Mouse (Mus musculus): ENCODE measurements around the gene Cacna2d2. TPM values are rescaled to one million over a fixed set of nuclear protein-coding genes. Genes with fewer than 3 reads are reported as not detected.

The Cacna2d2 gene
- 0.98 TPM for polyA plus RNA-seq (2014; fragmentation: Illumina TruSeq; extraction: RNeasy Lipid Tissue Mini Kit (QIAGEN cat#74804); ENCODE audit: low read depth, low replicate concordance)

DNA sequence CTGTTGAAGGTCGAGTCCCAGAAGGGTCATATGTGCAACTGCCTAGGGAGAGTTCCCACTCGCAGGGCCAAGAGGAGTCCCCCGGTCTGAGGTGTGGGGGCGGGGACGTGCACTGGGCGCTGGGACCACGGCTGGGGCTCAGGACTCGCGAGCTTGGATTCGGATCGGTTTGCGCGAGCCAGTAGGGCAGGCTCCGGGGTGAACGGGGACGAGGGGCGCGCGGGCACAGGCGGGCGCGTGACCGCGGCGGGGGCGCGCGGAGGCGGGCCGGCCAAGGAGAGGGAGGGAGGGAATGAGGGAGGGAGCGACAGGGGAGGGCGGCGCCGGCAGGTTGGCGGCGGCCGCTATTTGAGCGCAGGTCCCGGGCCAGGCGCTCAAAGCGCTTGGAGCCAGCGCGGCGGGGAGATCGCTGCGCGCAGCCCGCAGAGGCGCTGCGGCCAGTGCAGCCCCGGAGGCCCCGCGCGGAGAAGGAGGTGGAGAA, at the start of gene Cacna2d2:
Gene Cacna2d2 (plus strand): TSS at position 122 of the 481 bp plus-strand sequence.

DNA sequence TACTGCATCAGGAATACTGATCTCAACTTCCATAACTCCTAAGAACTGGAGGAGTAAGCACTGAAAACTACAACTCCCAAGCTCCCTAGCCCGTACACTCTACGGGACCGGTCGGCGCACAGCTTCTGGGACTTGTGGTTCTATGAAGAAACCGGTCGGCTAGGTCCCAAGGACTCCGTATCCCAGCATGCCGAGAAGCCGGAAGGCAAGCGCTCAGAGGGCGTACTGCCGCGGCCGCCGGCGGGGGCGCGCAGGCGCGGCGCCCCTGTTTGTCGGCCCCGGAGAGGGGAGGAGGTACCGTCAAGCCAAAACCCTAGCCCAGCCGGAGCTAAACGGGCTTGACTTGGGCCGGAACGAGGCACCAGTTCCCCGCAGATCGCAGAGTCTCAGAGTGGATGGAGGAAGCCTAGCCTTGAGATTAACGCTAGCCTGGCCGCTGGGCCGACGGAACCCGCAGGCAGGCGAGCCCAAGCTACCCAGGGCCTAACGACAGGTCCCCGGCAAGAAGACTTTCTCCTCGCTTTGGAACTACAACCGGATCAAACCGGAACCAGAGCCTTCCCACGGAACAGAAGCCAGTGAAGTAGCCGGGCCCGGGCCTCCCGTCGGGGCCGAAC, 134.5 kb downstream of the Cacna2d2 start, which contains the start of gene Tmem115:
Gene Tmem115 (plus strand): TSS at position 155 of the 617 bp plus-strand sequence.

DNA sequence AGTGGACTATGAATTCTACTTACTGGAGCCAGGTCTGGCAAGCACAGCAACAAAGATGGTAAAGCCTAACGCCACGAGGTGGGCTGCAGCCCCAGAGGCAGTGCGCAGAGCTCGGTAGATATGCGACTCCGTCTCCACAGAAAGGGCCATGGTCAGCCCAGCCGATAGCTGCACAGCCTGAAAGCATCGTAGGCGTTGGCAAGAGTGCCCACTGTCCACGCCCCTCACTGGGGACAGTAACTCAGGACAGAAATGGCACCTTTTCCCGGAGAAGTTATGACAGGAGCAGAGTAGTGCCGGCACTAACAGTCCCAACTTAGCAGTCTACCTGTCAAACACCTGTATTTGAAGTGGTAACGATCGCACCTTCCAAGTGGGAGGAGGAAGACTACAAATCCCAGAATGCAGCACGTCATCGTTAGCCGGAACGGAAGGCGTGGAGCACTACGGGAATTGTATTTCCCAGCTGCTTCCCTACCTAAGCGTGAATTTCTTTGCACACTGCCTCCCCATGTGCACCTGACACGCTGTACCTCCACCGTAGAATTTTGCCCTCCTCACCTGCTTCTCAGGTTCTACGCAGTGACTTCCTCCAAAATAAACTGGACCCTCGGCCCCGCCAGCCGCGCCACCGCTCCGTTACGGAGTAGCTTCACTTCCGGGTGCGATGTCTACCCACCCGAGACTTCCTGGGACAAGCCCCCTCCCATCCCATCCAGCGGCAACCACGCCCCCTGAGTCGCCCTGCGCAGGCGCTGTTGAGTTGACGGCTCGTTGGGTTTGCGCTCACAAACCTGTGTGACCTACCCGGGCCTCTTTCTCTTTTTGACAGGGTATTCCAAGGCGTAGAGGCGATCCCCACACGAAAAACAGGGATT, 142.3 kb downstream of the Cacna2d2 start, which contains the start of the genes Cyb561d2 and Nprl2:
Gene Cyb561d2 (minus strand): TSS at position 720 of the 878 bp plus-strand sequence.
Gene Nprl2 (plus strand): TSS at position 753 of the 878 bp plus-strand sequence.

DNA sequence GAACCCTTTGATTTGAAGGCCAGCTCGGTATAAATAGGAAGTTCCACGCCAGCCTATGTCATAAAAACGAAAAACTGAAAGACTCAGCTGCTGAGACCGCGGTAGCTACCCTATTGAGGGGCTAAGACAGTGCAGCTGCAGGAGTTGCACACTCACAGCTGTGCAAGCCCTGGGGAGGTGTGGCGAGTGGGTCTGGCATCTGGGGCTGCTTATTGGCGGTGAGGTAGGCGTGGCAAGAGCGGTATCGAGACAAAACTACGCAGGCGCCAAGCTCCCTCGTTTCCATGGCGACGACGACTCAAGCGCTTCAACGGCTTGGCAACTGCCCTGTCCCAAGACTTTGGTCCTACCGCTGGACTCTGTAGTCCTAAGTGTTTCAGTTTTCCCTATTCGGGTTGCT, 147.6 kb downstream of the Cacna2d2 start, which contains the start of gene Zmynd10:
Gene Zmynd10 (plus strand): TSS at position 273 of the 400 bp plus-strand sequence.

DNA sequence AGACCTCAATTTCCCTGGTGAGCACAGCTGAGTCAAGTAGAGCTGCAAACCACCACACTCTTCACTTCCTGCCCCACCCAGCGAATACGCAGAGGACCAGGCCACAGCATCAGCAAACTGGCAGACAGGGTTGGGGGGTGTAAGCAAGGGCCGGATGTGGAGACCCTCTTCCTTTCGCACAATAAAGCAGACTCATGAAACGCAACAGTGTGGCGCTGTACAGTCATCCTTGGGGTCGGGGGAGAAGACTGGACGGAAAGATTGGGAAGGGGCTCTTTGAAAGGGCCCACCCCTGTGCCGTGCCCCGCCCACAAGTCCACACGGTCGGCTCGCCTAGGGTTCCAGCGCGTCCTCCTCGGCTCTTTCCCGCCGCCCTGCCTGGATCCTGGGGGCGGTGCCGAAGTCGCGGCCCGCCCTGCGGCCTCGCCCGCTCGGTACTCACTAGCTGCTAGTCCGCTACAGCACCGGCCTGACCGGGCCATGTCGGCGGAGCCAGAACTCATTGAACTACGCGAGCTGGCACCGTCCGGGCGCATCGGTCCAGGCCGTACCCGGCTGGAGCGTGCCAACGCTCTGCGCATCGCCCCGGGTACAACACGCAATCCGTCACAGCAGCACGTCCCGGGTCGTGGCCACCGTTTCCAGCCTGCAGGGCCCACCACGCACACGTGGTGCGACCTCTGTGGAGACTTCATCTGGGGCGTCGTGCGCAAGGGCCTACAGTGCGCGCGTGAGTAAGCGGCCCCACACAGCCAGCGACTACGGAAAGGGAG, 151.9 kb downstream of the Cacna2d2 start, which contains the start of gene Rassf1:
Gene Rassf1 (plus strand): TSS at position 439 of the 773 bp plus-strand sequence.

DNA sequence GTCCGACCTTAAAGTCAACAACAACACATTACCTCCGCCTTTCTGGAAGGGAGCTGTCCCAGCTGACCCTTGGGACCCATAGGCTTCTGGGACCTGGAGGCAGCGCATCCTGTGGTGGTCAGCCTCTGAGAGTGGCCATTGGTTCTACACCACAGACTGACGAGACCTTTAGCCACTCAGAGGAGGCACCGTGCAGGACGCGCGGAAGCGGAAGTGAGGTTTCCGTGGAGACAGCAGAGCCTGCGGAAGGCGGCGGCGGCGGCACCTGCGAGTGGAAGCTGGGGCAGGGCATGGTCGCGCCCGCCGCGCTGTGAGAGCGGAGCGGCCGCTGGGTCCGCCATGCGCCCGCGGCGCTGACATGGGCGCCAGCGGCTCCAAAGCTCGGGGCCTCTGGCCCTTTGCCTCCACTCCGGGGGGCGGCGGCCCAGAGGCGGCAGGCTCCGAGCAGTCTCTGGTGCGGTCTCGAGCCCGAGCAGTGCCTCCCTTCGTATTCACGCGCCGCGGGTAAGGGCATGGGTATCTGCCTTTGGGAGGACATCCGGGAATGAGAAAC, 163.7 kb downstream of the Cacna2d2 start, which contains the start of gene Tusc2:
Gene Tusc2 (plus strand): TSS at position 227 of the 553 bp plus-strand sequence.

DNA sequence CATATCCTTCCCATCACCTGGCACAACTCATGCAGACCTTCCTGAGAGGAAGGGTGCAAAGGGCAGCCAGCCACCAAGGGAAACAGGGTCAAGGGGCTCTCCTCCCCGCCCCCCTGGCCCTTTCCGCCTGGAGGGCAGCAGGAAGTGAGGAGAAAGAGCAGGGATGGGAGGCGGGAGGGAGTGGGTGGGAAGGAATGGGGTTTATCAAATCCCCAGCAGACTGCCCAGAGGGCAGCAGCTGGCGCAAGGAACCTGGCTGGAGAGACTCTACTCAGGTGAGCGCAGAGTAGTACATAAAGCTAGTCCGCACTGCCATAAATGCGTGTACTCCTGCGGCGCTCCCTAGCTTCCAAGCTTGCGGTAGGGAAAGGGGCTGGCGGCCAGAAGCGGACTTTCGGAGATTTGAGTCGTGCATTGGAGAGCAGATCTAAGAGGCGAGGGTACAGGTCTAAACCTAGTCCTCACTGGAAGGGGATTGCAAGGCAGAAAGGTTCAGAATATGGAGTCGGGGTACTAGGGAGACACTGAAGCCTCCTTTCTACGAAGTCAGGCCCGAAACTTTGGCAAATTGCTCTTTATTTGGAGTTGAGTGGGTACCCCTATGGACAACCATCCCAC, 168.4 kb downstream of the Cacna2d2 start, which contains the start of gene Hyal2:
Gene Hyal2 (plus strand): TSS at position 244 of the 618 bp plus-strand sequence.

DNA sequence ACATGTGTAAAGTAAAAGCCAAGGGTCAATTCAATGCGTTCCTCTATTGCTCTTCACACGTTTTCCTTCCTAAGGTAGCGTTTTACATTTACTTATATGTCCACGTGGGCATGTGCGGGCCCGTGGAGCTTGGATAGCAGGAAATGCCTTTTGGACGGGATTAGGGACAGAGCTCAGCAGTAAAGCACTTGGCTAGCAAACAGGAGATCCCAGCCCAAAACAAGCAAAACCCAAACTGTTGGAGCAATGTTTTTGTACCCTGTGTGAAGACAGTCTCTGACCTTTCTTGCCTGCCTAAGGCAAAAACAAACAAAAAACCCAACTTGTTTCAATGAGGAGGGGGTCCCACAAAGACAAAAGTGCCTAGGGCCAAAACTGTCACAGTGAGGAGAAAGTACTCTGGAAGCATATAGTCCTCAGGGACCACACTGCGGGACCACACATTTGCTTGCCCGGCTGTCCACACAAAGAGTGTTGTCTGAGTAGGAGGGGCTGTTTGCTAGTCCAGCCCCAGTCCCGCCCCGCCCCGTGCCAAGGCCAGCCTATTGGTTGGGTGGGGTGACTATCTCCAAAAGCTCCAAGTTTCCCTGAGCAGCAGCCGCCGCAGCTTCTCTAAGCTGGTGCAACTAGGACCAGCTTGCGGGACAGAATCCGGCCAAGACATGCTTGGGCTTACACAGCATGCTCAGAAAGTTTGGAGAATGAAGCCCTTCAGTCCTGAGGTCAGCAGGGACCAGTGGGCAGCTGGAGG, 177.1 kb downstream of the Cacna2d2 start, which contains the start of gene Hyal1:
Gene Hyal1 (plus strand): TSS at position 571 of the 751 bp plus-strand sequence.

DNA sequence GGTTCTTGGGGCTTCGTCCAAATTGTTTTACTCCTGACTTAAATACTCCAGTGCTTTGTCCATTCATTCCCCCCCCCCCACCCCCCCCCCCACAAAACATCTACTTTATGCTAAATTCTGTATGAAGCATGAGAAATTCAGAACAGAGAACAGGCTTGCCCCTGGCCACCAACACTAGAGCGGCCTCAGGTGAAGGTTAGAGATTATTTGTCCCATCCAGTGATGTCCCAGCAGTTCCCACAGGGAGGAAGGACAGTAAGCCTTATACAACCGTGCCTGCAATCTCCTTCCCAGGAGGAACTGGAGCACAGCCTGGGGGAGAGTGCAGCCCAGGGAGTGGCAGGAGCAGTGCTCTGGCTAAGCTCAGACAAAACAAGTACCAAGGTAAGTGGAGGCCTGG, 179.2 kb downstream of the Cacna2d2 start, which contains the start of gene Naa80:
Gene Naa80 (plus strand): TSS at position 301 of the 400 bp plus-strand sequence.

Other genes with a start within 250 kb of the Cacna2d2 start
- gene Dock3, start 167.7 kb upstream of the Cacna2d2 start, polyA plus RNA-seq (2014; fragmentation: Illumina TruSeq; extraction: RNeasy Lipid Tissue Mini Kit (QIAGEN cat#74804); ENCODE audit: low read depth, low replicate concordance): 1.9 TPM
- gene Mapkapk3, start 109.7 kb upstream of the Cacna2d2 start, polyA plus RNA-seq (2014; fragmentation: Illumina TruSeq; extraction: RNeasy Lipid Tissue Mini Kit (QIAGEN cat#74804); ENCODE audit: low read depth, low replicate concordance): 15.5 TPM
- gene Cish, start 103.6 kb upstream of the Cacna2d2 start, polyA plus RNA-seq (2014; fragmentation: Illumina TruSeq; extraction: RNeasy Lipid Tissue Mini Kit (QIAGEN cat#74804); ENCODE audit: low read depth, low replicate concordance): 2.5 TPM
- gene Hemk1, start 61.3 kb upstream of the Cacna2d2 start, polyA plus RNA-seq (2014; fragmentation: Illumina TruSeq; extraction: RNeasy Lipid Tissue Mini Kit (QIAGEN cat#74804); ENCODE audit: low read depth, low replicate concordance): 2.2 TPM
- not detected for gene 6430571L13Rik, start 59.0 kb upstream of the Cacna2d2 start, polyA plus RNA-seq (2014; fragmentation: Illumina TruSeq; extraction: RNeasy Lipid Tissue Mini Kit (QIAGEN cat#74804); ENCODE audit: low read depth, low replicate concordance)
- gene Tmem115, start 134.3 kb downstream of the Cacna2d2 start, polyA plus RNA-seq (2014; fragmentation: Illumina TruSeq; extraction: RNeasy Lipid Tissue Mini Kit (QIAGEN cat#74804); ENCODE audit: low read depth, low replicate concordance): not detected
- gene Cyb561d2, start 142.6 kb downstream of the Cacna2d2 start, polyA plus RNA-seq (2014; fragmentation: Illumina TruSeq; extraction: RNeasy Lipid Tissue Mini Kit (QIAGEN cat#74804); ENCODE audit: low read depth, low replicate concordance): 1.6 TPM
- 2.0 TPM for gene Nprl2, start 142.6 kb downstream of the Cacna2d2 start, polyA plus RNA-seq (2014; fragmentation: Illumina TruSeq; extraction: RNeasy Lipid Tissue Mini Kit (QIAGEN cat#74804); ENCODE audit: low read depth, low replicate concordance)
- not detected for gene Zmynd10, start 147.7 kb downstream of the Cacna2d2 start, polyA plus RNA-seq (2014; fragmentation: Illumina TruSeq; extraction: RNeasy Lipid Tissue Mini Kit (QIAGEN cat#74804); ENCODE audit: low read depth, low replicate concordance)
- 33.5 TPM for gene Rassf1, start 151.9 kb downstream of the Cacna2d2 start, polyA plus RNA-seq (2014; fragmentation: Illumina TruSeq; extraction: RNeasy Lipid Tissue Mini Kit (QIAGEN cat#74804); ENCODE audit: low read depth, low replicate concordance)
- 20.1 TPM for gene Tusc2, start 163.6 kb downstream of the Cacna2d2 start, polyA plus RNA-seq (2014; fragmentation: Illumina TruSeq; extraction: RNeasy Lipid Tissue Mini Kit (QIAGEN cat#74804); ENCODE audit: low read depth, low replicate concordance)
- 0.28 TPM for gene Hyal2, start 168.3 kb downstream of the Cacna2d2 start, polyA plus RNA-seq (2014; fragmentation: Illumina TruSeq; extraction: RNeasy Lipid Tissue Mini Kit (QIAGEN cat#74804); ENCODE audit: low read depth, low replicate concordance)
- 2.7 TPM for gene Hyal1, start 177.3 kb downstream of the Cacna2d2 start, polyA plus RNA-seq (2014; fragmentation: Illumina TruSeq; extraction: RNeasy Lipid Tissue Mini Kit (QIAGEN cat#74804); ENCODE audit: low read depth, low replicate concordance)
- gene Naa80, start 179.3 kb downstream of the Cacna2d2 start, polyA plus RNA-seq (2014; fragmentation: Illumina TruSeq; extraction: RNeasy Lipid Tissue Mini Kit (QIAGEN cat#74804); ENCODE audit: low read depth, low replicate concordance): 1.5 TPM
- not detected for gene Hyal3, start 181.2 kb downstream of the Cacna2d2 start, polyA plus RNA-seq (2014; fragmentation: Illumina TruSeq; extraction: RNeasy Lipid Tissue Mini Kit (QIAGEN cat#74804); ENCODE audit: low read depth, low replicate concordance)
- gene Ifrd2, start 188.0 kb downstream of the Cacna2d2 start, polyA plus RNA-seq (2014; fragmentation: Illumina TruSeq; extraction: RNeasy Lipid Tissue Mini Kit (QIAGEN cat#74804); ENCODE audit: low read depth, low replicate concordance): 25.5 TPM
- 2.6 TPM for gene Sema3b, start 209.6 kb downstream of the Cacna2d2 start, polyA plus RNA-seq (2014; fragmentation: Illumina TruSeq; extraction: RNeasy Lipid Tissue Mini Kit (QIAGEN cat#74804); ENCODE audit: low read depth, low replicate concordance)
- 33.0 TPM for gene Gnai2, start 235.8 kb downstream of the Cacna2d2 start, polyA plus RNA-seq (2014; fragmentation: Illumina TruSeq; extraction: RNeasy Lipid Tissue Mini Kit (QIAGEN cat#74804); ENCODE audit: low read depth, low replicate concordance)

Data from sigmoid colon, adult 10 weeks (tissue).